Mouse (Mus musculus): Measurements from ENCODE around the gene Olfr59. TPM values are rescaled to one million over a fixed set of nuclear protein-coding genes. Genes with fewer than 3 reads are reported as not detected.

Gene Olfr59
- not detected in 2 replicates for polyA plus RNA-seq (2015; fragmentation: Nextera tagmentation; extraction: Ambion mirVana)

DNA sequence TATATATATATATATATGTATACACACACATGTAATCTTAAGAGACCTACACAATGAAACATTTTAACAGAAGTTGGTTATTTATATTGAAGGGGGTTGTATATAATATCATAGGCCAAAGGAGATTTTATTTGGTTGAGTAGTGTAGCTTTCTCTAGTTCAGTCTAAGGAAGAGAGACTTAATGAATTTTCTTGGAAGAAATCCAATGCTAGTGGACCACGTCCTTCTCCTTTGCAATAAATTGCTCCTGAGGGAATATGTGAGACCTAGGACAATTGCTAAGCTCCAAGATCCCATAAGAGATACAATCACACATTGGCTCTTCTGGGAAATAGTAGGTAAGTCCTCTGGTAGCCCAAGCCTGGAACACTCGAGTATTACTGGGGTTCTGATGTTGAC, at the start of gene Olfr59:
Olfr59 (plus strand) TSS at position 301 of the 400 bp plus-strand sequence.
- H3K36me3 ChIP-seq (replicated peaks) = no peaks in the 10 kb centered on the region
- H3K4me1 ChIP-seq = no peaks in the 10 kb centered on the region
- ATAC-seq (replicated peaks) = no peak
- no peaks in the 10 kb centered on the region for H3K27me3 ChIP-seq (replicated peaks)
- 0 out of 2 replicates have a peak, but pooled peaks cover 6% of the 10 kb centered on the region for H3K9me3 ChIP-seq
- no peak within 1 kb of the TSS for H3K9ac ChIP-seq
- 61% methylated on average over 2 of the region's 2 CpGs for WGBS
- no peak within 1 kb of the TSS for H3K27ac ChIP-seq
- no peak within 1 kb of the TSS for H3K4me2 ChIP-seq
- no peak within 1 kb of the TSS for H3K4me3 ChIP-seq

DNA sequence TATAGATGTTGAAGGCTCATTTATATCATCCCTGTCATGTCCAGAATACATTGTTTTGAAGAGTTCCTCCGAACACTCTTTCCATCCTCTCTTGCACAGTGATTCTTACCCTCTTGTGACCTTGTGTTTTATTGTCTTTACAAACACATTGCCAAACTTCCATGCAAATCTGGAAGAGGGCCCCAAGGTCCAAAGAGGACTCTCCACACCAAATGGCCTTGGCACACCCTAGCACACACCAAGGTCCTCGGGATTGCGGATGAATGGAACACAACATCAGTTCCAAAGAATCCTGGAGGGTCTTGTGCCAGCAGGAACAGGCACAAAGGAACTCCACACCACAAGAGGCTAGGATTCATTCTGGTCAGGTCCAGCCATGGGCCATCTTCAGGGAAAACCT, 42.3 kb upstream of the Olfr59 start:
- no peaks in the 10 kb centered on the region for H3K27me3 ChIP-seq (replicated peaks)
- H3K27ac ChIP-seq = no peak overlapping the region
- 87% methylated on average over 3 of the region's 3 CpGs for WGBS
- no peak overlapping the region for H3K4me2 ChIP-seq
- no peak for ATAC-seq (replicated peaks)
- no peak overlapping the region for H3K4me3 ChIP-seq
- H3K36me3 ChIP-seq (replicated peaks) = no peaks in the 10 kb centered on the region
- H3K9me3 ChIP-seq = no peaks in the 10 kb centered on the region
- no peaks in the 10 kb centered on the region for H3K4me1 ChIP-seq
- no peak overlapping the region for H3K9ac ChIP-seq

DNA sequence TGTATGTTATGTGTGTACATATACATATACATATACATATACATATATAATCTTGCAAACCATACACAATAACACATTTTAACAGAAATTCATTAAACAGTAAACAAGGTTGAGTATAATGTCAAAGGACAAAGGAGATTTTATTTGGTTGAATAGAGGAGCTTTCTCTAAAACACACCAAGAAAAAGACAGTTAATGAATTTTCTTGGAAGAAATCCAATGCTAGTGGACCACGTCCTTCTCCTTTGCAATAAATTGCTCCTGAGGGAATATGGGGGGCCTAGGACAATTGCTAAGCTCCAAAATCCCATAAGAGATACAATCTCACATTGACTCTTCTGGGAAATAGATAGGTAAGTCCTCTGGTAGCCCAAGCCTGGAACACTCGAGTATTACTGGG, 24.0 kb upstream of the Olfr59 start, which contains the start of gene Olfr406:
Olfr406 (plus strand) TSS at position 301 of the 400 bp plus-strand sequence.
- no peak within 1 kb of the TSS for H3K4me2 ChIP-seq
- no peak for ATAC-seq (replicated peaks)
- no peaks in the 10 kb centered on the region for H3K27me3 ChIP-seq (replicated peaks)
- 57% methylated on average over 2 of the region's 2 CpGs for WGBS
- no peak within 1 kb of the TSS for H3K9ac ChIP-seq
- no peak within 1 kb of the TSS for H3K27ac ChIP-seq
- H3K4me3 ChIP-seq = no peak within 1 kb of the TSS
- 0 out of 2 replicates have a peak, but pooled peaks cover 2% of the 10 kb centered on the region for H3K9me3 ChIP-seq
- H3K4me1 ChIP-seq = no peaks in the 10 kb centered on the region
- no peaks in the 10 kb centered on the region for H3K36me3 ChIP-seq (replicated peaks)

DNA sequence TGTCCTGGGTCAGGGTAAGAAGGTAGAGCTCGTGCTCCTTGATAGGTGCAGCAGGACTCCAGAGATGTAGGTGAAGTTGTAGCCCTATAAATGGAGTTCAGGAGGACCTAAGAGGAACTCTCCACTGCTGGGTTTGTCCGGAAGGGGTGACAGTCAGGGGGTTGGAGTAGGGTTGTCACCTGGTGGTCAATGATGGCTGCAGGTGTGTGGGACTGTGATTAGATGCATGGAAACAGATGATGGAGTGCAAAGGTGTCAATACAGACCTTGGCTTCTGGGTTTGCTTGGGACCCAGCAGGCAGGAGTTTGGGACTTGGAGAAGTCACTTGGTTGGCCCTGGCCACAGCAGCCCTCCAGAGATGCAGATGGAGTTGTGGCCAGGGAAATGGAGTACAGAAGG, 3.7 kb downstream of the Olfr59 start:
- ATAC-seq (replicated peaks) = no peak
- no peak overlapping the region for H3K9ac ChIP-seq
- 62% methylated on average over 2 of the region's 2 CpGs for WGBS

DNA sequence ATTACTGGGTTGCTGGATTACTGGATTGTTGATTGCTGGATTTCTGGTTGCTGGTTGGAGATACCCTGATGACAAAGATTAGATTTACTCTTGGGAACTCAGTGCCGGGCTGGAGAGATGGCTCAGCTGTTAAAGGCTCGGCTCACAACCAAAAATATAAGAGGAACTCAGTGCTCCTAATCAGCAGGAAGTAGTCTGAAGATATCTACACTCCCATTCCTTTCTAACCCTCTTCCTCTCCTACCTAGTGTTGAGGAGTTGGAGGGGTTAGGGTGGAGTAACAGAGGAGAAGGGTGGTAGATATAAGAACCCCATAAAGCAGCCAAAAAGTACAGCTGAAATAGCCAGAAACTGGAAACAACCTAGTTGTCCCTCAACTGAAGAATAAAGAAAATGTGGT, 42.5 kb downstream of the Olfr59 start:
- Histone ChIP-seq H3K27ac (no peak overlapping the region), H3K36me3 (replicated peaks) (no peaks in the 10 kb centered on the region), H3K27me3 (replicated peaks) (no peaks in the 10 kb centered on the region), H3K4me2 (no peak overlapping the region), H3K9me3 (no peaks in the 10 kb centered on the region), H3K9ac (no peak overlapping the region), H3K4me1 (no peaks in the 10 kb centered on the region), H3K4me3 (no peak overlapping the region)
- WGBS = 76% methylated on average over 2 of the region's 2 CpGs
- no peak for ATAC-seq (replicated peaks)

More for the DNA sequence above, 3.7 kb downstream of the Olfr59 start:
- H3K4me2 ChIP-seq = no peak overlapping the region
- H3K27ac ChIP-seq = no peak overlapping the region
- H3K4me1 ChIP-seq = no peaks in the 10 kb centered on the region
- no peaks in the 10 kb centered on the region for H3K27me3 ChIP-seq (replicated peaks)
- H3K36me3 ChIP-seq (replicated peaks) = no peaks in the 10 kb centered on the region
- no peak overlapping the region for H3K4me3 ChIP-seq
- no peaks in the 10 kb centered on the region for H3K9me3 ChIP-seq

DNA sequence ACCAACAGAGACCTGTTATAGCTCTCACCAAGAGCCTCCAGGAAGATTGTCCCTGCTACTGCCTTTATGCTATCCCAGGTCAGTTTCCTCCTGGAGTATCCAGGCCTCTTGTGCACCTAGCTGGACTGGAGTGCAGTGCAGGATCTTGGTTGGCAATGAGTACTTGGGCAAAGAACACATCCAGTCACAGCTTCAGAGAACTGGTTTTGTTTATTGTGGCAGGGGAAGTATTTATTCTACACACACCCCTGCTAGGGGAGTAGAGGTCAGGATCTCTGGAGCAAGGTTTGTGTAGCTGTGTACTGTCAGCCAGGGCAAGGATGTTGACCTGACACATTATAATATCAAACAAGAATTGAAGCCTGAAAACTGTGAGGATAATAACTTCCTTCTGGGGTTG, 45.2 kb downstream of the Olfr59 start:
- H3K27me3 ChIP-seq (replicated peaks) = no peaks in the 10 kb centered on the region
- H3K9me3 ChIP-seq = no peaks in the 10 kb centered on the region
- H3K9ac ChIP-seq = no peak overlapping the region
- H3K36me3 ChIP-seq (replicated peaks) = no peaks in the 10 kb centered on the region
- no peak overlapping the region for H3K27ac ChIP-seq
- ATAC-seq (replicated peaks) = no peak
- no peak overlapping the region for H3K4me2 ChIP-seq
- H3K4me1 ChIP-seq = no peaks in the 10 kb centered on the region
- H3K4me3 ChIP-seq = no peak overlapping the region

DNA sequence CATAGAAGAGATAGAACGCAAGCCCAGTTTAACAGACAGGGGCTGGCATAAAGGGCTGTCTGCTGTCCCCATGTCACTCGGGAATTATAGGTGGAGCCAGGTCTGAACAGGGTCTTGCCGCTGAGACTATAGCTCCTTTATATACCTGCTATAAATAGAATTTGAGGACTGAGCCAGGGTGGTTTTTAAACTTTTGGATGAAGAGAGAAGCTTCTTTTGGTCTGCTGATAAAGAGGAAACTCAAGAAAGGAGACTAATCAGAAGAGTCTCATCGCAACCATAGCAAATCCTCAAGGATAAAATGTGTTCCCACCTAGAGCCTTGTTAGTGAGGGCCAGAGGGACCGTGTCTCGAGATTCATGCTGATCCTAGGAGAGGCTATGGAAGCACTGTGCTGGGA, 54.4 kb downstream of the Olfr59 start, which contains the start of gene Olfr410:
Olfr410 (minus strand) TSS at position 101 of the 400 bp plus-strand sequence.
- H3K27me3 ChIP-seq (replicated peaks) = no peaks in the 10 kb centered on the region
- no peaks in the 10 kb centered on the region for H3K4me1 ChIP-seq
- no peak within 1 kb of the TSS for H3K4me2 ChIP-seq
- no peak for ATAC-seq (replicated peaks)
- no peaks in the 10 kb centered on the region for H3K36me3 ChIP-seq (replicated peaks)
- no peaks in the 10 kb centered on the region for H3K9me3 ChIP-seq
- H3K4me3 ChIP-seq = no peak within 1 kb of the TSS
- 82% methylated on average over 6 of the region's 6 CpGs for WGBS
- no peak within 1 kb of the TSS for H3K27ac ChIP-seq
- no peak within 1 kb of the TSS for H3K9ac ChIP-seq

Other genes with a start within 250 kb of the Olfr59 start
- not detected in 2 replicates for gene Olfr139, start 227.2 kb upstream of the Olfr59 start, polyA plus RNA-seq (2015; fragmentation: Nextera tagmentation; extraction: Ambion mirVana)
- gene Olfr399, start 227.1 kb upstream of the Olfr59 start, polyA plus RNA-seq (2015; fragmentation: Nextera tagmentation; extraction: Ambion mirVana) = not detected in 2 replicates
- gene Zfp616, start 213.8 kb upstream of the Olfr59 start, polyA plus RNA-seq (2015; fragmentation: Nextera tagmentation; extraction: Ambion mirVana) = not detected in 2 replicates
- gene Olfr401, start 170.0 kb upstream of the Olfr59 start, polyA plus RNA-seq (2015; fragmentation: Nextera tagmentation; extraction: Ambion mirVana) = not detected in 2 replicates
- gene Olfr402, start 130.2 kb upstream of the Olfr59 start, polyA plus RNA-seq (2015; fragmentation: Nextera tagmentation; extraction: Ambion mirVana) = not detected in 2 replicates
- not detected in 2 replicates for gene Olfr403, start 97.5 kb upstream of the Olfr59 start, polyA plus RNA-seq (2015; fragmentation: Nextera tagmentation; extraction: Ambion mirVana)
- gene Olfr43, start 72.4 kb upstream of the Olfr59 start, polyA plus RNA-seq (2015; fragmentation: Nextera tagmentation; extraction: Ambion mirVana) = not detected in 2 replicates
- gene Olfr406, start 23.9 kb upstream of the Olfr59 start, polyA plus RNA-seq (2015; fragmentation: Nextera tagmentation; extraction: Ambion mirVana) = not detected in 2 replicates
- gene Olfr410, start 54.3 kb downstream of the Olfr59 start, polyA plus RNA-seq (2015; fragmentation: Nextera tagmentation; extraction: Ambion mirVana) = not detected in 2 replicates
- gene Olfr411, start 68.9 kb downstream of the Olfr59 start, polyA plus RNA-seq (2015; fragmentation: Nextera tagmentation; extraction: Ambion mirVana) = not detected in 2 replicates
- gene Olfr412, start 78.3 kb downstream of the Olfr59 start, polyA plus RNA-seq (2015; fragmentation: Nextera tagmentation; extraction: Ambion mirVana) = not detected in 2 replicates

All from midbrain, embryonic 15.5 days (tissue).